Mouse (Mus musculus) mouse embryonic stem cell (cell line): ENCODE data around the gene Gjc1.

ENCODE experiments used
- in situ Hi-C, 2 experiments: fragments of 300-500 bp; cut with MboI; formaldehyde crosslinking; loops; 1 replicate in 1 of 2; 3 replicates in 1 of 2; pipeline ENCODE4 v1.14.3; 2019 to 2020; ENCODE audit warnings: low sequenced_read_pairs in 2 of 2, low pct_unique_long_range_greater_than_20kb in 1 of 2, mixed read lengths in 1 of 2; ENCODE audit not compliant: unreplicated experiment in 1 of 2

Gene Gjc1

DNA sequence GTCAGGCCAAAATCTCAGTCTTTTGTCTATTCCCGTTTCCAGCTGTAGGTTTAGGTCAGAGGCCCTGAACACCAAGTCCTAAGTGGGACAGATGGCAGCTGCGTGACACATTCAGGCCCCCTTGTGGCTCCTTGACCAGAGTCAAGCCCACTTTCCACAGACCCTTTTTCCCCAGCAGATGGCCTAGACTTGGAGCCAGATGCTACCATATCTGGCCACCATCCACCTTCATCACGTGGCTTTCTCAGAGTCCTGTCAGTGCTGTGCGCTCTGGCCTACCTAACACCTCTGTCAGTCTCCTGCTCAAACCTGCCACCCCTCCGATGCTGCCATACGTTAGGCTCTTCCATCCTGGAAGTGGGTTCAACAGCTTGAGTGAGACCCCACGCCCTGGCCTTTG, 64.1 kb downstream of the Gjc1 start:
- in situ Hi-C loops = no loop called here

DNA sequence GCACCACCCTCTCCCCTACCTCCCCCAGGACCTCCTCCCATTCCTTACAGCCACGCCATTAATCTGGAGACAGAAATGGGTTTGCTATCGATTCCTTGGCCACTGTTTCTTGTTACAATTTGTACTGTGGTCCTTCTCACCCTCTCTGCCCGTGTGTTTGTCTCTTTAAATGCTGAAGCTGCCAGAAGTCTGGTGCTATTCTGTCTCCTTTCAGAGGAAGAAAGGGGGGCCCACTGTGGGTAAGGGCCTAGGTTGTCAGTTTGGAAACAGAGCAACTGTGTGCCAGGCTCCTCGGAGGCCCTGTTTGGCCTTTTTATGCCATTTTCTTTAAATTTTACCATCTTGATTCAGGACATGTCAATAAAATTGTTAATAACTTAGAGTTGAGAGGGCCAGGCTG, 65.1 kb downstream of the Gjc1 start:
- in situ Hi-C loops = no loop called here

DNA sequence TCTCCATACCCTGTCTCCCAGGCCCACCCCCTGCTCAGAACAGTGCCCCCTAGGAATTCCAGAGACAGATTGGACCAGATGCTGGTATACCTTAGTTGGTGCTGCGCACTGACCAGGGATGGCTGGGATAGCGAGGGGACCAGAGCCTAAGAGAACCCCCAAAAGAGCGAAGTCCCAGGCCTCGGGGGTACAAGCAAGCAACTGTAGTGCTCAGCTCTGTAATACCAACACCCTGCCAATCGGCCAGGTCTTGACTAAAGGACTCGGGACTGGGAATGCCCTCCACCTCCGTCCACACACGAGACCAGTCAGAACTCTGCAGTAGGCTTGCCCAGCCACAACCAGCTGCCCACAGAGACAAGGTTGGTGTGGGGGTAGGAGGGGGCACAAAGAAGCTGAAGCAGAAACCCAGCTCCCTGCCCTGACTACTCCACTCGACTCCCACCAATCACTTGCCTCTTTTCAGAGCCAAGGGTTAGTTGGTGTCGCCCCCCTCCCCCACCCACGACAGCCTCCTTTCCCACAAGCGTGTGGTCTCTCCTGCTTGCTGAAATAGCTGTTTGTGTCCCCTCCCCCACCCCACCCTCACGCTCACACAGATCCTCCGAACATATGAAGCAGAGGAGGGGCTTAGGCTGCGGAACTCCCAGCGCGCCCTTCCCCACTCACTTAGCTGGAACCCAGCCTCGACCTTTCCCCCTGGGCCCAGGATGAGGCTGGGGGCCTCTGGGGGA, 65.7 kb downstream of the Gjc1 start:
- in situ Hi-C loops = no loop called here

DNA sequence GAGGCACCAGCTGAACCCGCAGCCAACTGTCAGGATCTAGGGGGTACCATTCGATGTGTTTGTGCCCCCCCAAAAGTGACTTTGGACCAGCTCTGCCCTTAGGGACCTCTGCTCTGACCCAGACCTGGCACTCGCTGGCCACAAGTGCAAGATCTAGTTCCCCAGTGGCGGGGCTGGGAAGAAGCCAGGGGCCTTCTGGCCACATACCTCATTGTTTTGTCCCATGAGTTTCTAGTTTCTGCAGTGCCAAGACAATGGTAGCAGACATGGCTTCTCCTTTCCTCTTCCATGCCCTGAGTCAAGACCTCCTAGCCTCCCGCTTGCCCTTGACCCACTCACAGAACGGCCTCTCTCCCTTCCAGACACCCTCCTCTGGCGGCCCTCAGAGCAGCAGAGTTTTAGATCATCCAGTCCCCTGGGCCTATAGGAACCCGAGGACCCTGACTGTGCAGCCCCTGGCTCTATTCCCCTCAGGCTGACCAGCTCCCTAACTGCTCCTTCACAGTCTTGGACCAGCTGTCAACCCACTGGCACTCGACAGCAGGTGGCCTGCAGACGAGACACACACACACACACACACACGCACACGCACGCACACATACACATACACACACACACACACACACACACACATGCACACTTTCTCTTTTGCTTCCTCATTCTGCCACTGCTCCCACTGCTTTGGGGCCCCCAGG, 66.5 kb downstream of the Gjc1 start:
- in situ Hi-C loops = no loop called here

DNA sequence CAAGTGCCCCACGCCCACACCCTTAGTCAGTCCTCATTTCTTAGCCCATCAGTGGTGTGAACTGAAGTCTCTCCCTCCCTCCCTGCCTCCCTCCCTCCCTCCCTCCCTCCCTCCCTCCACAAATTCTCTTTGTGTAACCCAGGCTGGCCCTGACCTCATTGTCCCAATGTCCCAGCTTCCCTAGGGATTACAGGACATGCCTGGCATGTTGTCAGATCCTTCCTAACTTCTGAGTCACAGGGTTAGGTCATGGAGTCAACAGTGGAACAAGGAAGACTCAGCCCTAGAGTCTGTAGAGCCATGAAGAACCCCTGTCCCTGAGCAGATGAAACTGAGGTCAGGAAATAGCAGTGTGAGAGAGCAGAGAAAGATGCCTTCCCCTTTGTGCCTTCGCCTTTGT, 69.8 kb downstream of the Gjc1 start:
- in situ Hi-C loops = no loop called here
